Mouse (Mus musculus) MEL (cell line): ENCODE data around the gene Fyn. TPM values are rescaled to one million over a fixed set of nuclear protein-coding genes. Genes with fewer than 3 reads are reported as not detected.

Experiments
- DNase-seq: peaks from one replicate; pipeline ENCODE4 v3.0.0; 2011; ENCODE audit warnings: low read depth, low spot score
- H3K27ac ChIP-seq: 2 replicates; pipeline ENCODE4 v1.5.1; 2012; ENCODE audit warnings: low read depth, mild to moderate bottlenecking, control low read depth, low read length, moderate library complexity; ENCODE audit not compliant: control insufficient read depth
- H3K27me3 ChIP-seq, 2 experiments: fragments of 150-350 bp in 1 of 2; sonication (generic) in 1 of 2; 2 replicates each; pipeline ENCODE4 v1.6.1; 2012; ENCODE audit warnings: low read length in 2 of 2, mild to moderate bottlenecking in 2 of 2, improper control_type of control experiment in 1 of 2, moderate library complexity in 1 of 2; ENCODE audit not compliant: insufficient read depth in 2 of 2, control insufficient read depth in 1 of 2
- H3K36me3 ChIP-seq, 2 experiments: 2 replicates each; pipeline ENCODE4 v1.6.1; 2012 to 2014; ENCODE audit warnings: low read length in 2 of 2, improper control_type of control experiment in 1 of 2, inconsistent platforms in 1 of 2, mild to moderate bottlenecking in 1 of 2; ENCODE audit not compliant: insufficient read depth in 2 of 2, control insufficient read depth in 1 of 2
- H3K4me1 ChIP-seq, 2 experiments: fragments of 150-350 bp in 1 of 2; sonication (generic) in 1 of 2; 2 replicates each; pipeline ENCODE4 v1.6.1; 2012; ENCODE audit warnings: low read length in 2 of 2, improper control_type of control experiment in 1 of 2, mild to moderate bottlenecking in 1 of 2; ENCODE audit not compliant: insufficient read depth in 2 of 2, control insufficient read depth in 1 of 2
- H3K4me3 ChIP-seq, 2 experiments: fragments of 150-350 bp in 1 of 2; sonication (generic) in 1 of 2; 2 replicates each; pipeline ENCODE4 v1.5.1; 2012; ENCODE audit warnings: low read depth in 2 of 2, low read length in 2 of 2, mild to moderate bottlenecking in 2 of 2, moderate library complexity in 2 of 2, control low read depth in 1 of 2, improper control_type of control experiment in 1 of 2; ENCODE audit not compliant: control insufficient read depth in 1 of 2, insufficient read depth in 1 of 2
- H3K79me2 ChIP-seq: 2 replicates; pipeline ENCODE4 v1.6.1; 2012; ENCODE audit warnings: mild to moderate bottlenecking, low read length, moderate library complexity; ENCODE audit not compliant: control insufficient read depth, poor library complexity, insufficient read depth
- H3K9ac ChIP-seq: 2 replicates; pipeline ENCODE4 v1.6.1; 2012; ENCODE audit warnings: low read depth, mild to moderate bottlenecking, control low read depth, low read length, moderate library complexity; ENCODE audit not compliant: control insufficient read depth, poor library complexity, severe bottlenecking
- H3K9me3 ChIP-seq: fragments of 150-350 bp; sonication (generic); replicated peaks from 2 replicates; pipeline ENCODE4 v1.6.1; 2012; ENCODE audit warnings: mild to moderate bottlenecking, low read length, improper control_type of control experiment, moderate library complexity; ENCODE audit not compliant: insufficient read depth
- BHLHE40 ChIP-seq: IDR thresholded peaks from 2 replicates; pipeline ENCODE4 v1.6.1; 2012; ENCODE audit warnings: low read depth, mild to moderate bottlenecking, inconsistent platforms, low read length, improper control_type of control experiment, borderline replicate concordance
- CHD1 ChIP-seq: IDR thresholded peaks from 2 replicates; pipeline ENCODE4 v1.6.1; 2012; ENCODE audit warnings: low read depth, mild to moderate bottlenecking, inconsistent platforms, low read length, improper control_type of control experiment
- CTCF ChIP-seq, 3 experiments: IDR thresholded peaks in 2 of 3; conservative IDR thresholded peaks in 1 of 3; 2 replicates each; pipeline ENCODE4 v1.5.1; 2011 to 2012; ENCODE audit warnings: low read length in 3 of 3, low read depth in 2 of 3, mild to moderate bottlenecking in 2 of 3, improper control_type of control experiment in 1 of 3, inconsistent platforms in 1 of 3, mixed read lengths in 1 of 3, moderate library complexity in 1 of 3; ENCODE audit not compliant: control insufficient read depth in 1 of 3, insufficient read depth in 1 of 3, poor library complexity in 1 of 3, severe bottlenecking in 1 of 3
- EP300 ChIP-seq, 2 experiments: IDR thresholded peaks; 2 replicates each; pipeline ENCODE4 v1.6.1; 2011; ENCODE audit warnings: improper control_type of control experiment in 2 of 2, low read length in 2 of 2, low read depth in 1 of 2, mild to moderate bottlenecking in 1 of 2
- GATA1 ChIP-seq: IDR thresholded peaks from 2 replicates; pipeline ENCODE4 v1.6.1; 2011; ENCODE audit warnings: low read depth, low read length, improper control_type of control experiment
- JUND ChIP-seq: IDR thresholded peaks from 2 replicates; pipeline ENCODE4 v1.6.1; 2011; ENCODE audit warnings: low read depth, mild to moderate bottlenecking, improper control_type of control experiment, low read length
- KAT2A ChIP-seq: conservative IDR thresholded peaks from 2 replicates; pipeline ENCODE4 v1.6.1; 2012; ENCODE audit warnings: low read depth, low read length, improper control_type of control experiment, inconsistent platforms
- MAZ ChIP-seq: IDR thresholded peaks from 2 replicates; pipeline ENCODE4 v1.6.1; 2012; ENCODE audit warnings: low read depth, mild to moderate bottlenecking, inconsistent platforms, low read length, improper control_type of control experiment
- MYC ChIP-seq: IDR thresholded peaks from 2 replicates; pipeline ENCODE4 v1.6.1; 2011; ENCODE audit warnings: low read depth, mild to moderate bottlenecking, low read length, improper control_type of control experiment, moderate library complexity
- POLR2AphosphoS2 ChIP-seq: IDR thresholded peaks from 2 replicates; pipeline ENCODE4 v1.6.1; 2011; ENCODE audit warnings: low read length, improper control_type of control experiment
- POLR2AphosphoS5 ChIP-seq: IDR thresholded peaks from 2 replicates; pipeline ENCODE4 v1.6.1; 2012; ENCODE audit warnings: low read depth, borderline replicate concordance, mild to moderate bottlenecking, inconsistent platforms, low read length, moderate library complexity, mixed read lengths
- TCF12 ChIP-seq: IDR thresholded peaks from 2 replicates; pipeline ENCODE4 v1.6.1; 2014; ENCODE audit warnings: low read depth, mild to moderate bottlenecking, inconsistent platforms, low read length, improper control_type of control experiment, moderate library complexity
- USF1 ChIP-seq: IDR thresholded peaks from 2 replicates; pipeline ENCODE4 v1.6.1; 2014; ENCODE audit warnings: low read depth, mild to moderate bottlenecking, inconsistent platforms, low read length, improper control_type of control experiment, moderate library complexity
- ZMIZ1 ChIP-seq: IDR thresholded peaks from 2 replicates; pipeline ENCODE4 v1.6.1; 2012; ENCODE audit warnings: low read depth, mild to moderate bottlenecking, inconsistent platforms, low read length, improper control_type of control experiment, moderate library complexity
- polyA plus RNA-seq, 2 experiments: library from polyadenylated mRNA; stranded (reverse) in 1 of 2; unstranded in 1 of 2; fragments of >175 nt in 1 of 2; fragments of >200 nt in 1 of 2; gene quantifications; 2 replicates each; pipeline versions ENCODE4 v1.2.1 to v1.2.4; 2012; ENCODE audit warnings: low replicate concordance in 2 of 2, low read depth in 1 of 2; ENCODE audit not compliant: insufficient read length in 2 of 2, insufficient read depth in 1 of 2, missing spikeins in 1 of 2
- total RNA-seq: library from RNA; depleted of rRNA; stranded (reverse); fragments of 300-350 nt; gene quantifications from 2 replicates; pipeline ENCODE4 v1.2.3, GENCODE M21; 2012

The Fyn gene
- total and polyA plus RNA-seq, 3 experiments = 0.03 TPM; not detected in 2

- no peak for DNase-seq
- TF ChIP-seq POLR2AphosphoS2 (no peak), TCF12 (no peak), CHD1 (no peak), CTCF (IDR thresholded peaks at IDR 0.05 in 2 of 3, conservative IDR thresholded peaks at IDR 0.05 in 1 of 3; ENCODE audit: control insufficient read depth in 1 of 3, insufficient read depth in 1 of 3, low read depth in 2 of 3, low read length in 3 of 3, poor library complexity in 1 of 3, severe bottlenecking in 1 of 3) (no peak), GATA1 (no peak), ZMIZ1 (no peak), JUND (no peak), KAT2A (no peak), BHLHE40 (no peak)
- no peaks in the 10 kb centered on the region for H3K4me1 ChIP-seq
- no peaks in the 10 kb centered on the region for H3K9me3 ChIP-seq
- H3K4me3 ChIP-seq = no peak overlapping the region
- no peaks in the 10 kb centered on the region for H3K79me2 ChIP-seq
- no peaks in the 10 kb centered on the region for H3K36me3 ChIP-seq
- H3K9ac ChIP-seq = no peak overlapping the region
- H3K27me3 ChIP-seq = peaks cover 0 to 1% of the 10 kb centered on the region in 2 experiments; a peak in 2 of 4 replicates
- H3K27ac ChIP-seq = no peak overlapping the region
These were observed 172.8 kb downstream of the Fyn start for GRCm38 (mm10) chr10:39541451-39541874.

GRCm38 (mm10) chr10:39541951-39542521 lies 173.4 kb downstream of the Fyn start:
- Histone ChIP-seq H3K27me3 (peaks cover 0 to 1% of the 10 kb centered on the region in 2 experiments; a peak in 2 of 4 replicates), H3K4me1 (no peaks in the 10 kb centered on the region), H3K36me3 (no peaks in the 10 kb centered on the region), H3K27ac (no peak overlapping the region), H3K79me2 (no peaks in the 10 kb centered on the region), H3K9me3 (no peaks in the 10 kb centered on the region), H3K9ac (no peak overlapping the region), H3K4me3 (no peak overlapping the region)
- TF ChIP-seq CTCF (IDR thresholded peaks at IDR 0.05 in 2 of 3, conservative IDR thresholded peaks at IDR 0.05 in 1 of 3; ENCODE audit: control insufficient read depth in 1 of 3, insufficient read depth in 1 of 3, low read depth in 2 of 3, low read length in 3 of 3, poor library complexity in 1 of 3, severe bottlenecking in 1 of 3) = no peak
- no peak for TF ChIP-seq EP300 (IDR thresholded peaks at IDR 0.05; ENCODE audit: low read depth in 1 of 2, low read length in 2 of 2)
- TF ChIP-seq MAZ = no peak
- TF ChIP-seq USF1 = no peak
- no peak for TF ChIP-seq GATA1
- TF ChIP-seq MYC = no peak
- no peak for TF ChIP-seq POLR2AphosphoS5
- DNase-seq = no peak
